Mouse (Mus musculus): Measurements from ENCODE around the gene Slc39a11. TPM values are rescaled to one million over a fixed set of nuclear protein-coding genes. Genes with fewer than 3 reads are reported as not detected.

Gene Slc39a11
- polyA plus RNA-seq, 1 experiment from 2014 or later: 41.6 TPM

DNA sequence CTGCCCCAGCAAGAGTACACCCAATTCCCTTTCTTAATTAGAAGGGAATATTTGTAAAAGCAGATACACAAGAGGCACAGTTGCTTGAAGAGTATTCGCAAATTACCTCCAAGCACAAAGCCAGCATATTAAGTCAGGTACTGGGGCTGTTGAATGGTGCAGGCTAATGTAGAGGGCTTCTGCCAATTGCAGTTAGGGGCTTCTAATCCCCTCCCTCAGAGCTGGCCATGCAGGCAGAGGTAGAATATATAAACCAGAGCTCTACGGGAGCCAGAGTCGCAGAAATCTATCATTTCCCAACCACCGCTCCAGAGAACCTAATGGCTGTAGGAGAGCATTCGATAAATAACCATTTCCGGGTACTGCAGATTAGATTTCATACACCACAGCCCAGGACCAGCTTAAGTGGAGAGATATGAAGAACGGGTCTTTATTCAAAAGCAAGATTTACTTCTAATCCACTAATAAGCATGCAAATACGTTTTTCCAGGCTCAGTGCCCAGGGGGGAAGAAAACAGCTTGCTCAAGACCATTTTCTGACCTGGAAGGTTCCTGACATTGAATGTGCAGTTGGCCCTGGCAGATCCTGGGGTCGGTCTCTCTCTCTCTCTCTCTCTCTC lies 302.9 kb downstream of the Slc39a11 start:
- Histone ChIP-seq H3K4me3 (replicated peaks; ENCODE audit: low read length) (no peak overlapping the region), H3K4me2 (ENCODE audit: low read length) (no peak overlapping the region), H3K27me3 (replicated peaks; ENCODE audit: control insufficient read depth, insufficient read depth, low read length) (no peaks in the 10 kb centered on the region), H3K27ac (ENCODE audit: low read length) (peak overlapping the region; percentile 1; the same call in 1 of the 2 replicates), H3K9me3 (ENCODE audit: control insufficient read depth, low read length) (peaks cover 8% of the 10 kb centered on the region; the same call in 1 of the 2 replicates), H3K9ac (replicated peaks; ENCODE audit: low read depth, low read length) (no peak overlapping the region), H3K36me3 (ENCODE audit: control insufficient read depth, insufficient read depth) (peaks cover 6% of the 10 kb centered on the region; the same call in 1 of the 2 replicates), H3K4me1 (replicated peaks; ENCODE audit: control insufficient read depth, insufficient read depth, low read length) (peaks cover 11% of the 10 kb centered on the region)
- 49% methylated on average over 9 of the region's 9 CpGs for whole genome bisulfite sequencing
- ATAC-seq: peak; percentile 72; the same call in 1 of the 2 replicates

DNA sequence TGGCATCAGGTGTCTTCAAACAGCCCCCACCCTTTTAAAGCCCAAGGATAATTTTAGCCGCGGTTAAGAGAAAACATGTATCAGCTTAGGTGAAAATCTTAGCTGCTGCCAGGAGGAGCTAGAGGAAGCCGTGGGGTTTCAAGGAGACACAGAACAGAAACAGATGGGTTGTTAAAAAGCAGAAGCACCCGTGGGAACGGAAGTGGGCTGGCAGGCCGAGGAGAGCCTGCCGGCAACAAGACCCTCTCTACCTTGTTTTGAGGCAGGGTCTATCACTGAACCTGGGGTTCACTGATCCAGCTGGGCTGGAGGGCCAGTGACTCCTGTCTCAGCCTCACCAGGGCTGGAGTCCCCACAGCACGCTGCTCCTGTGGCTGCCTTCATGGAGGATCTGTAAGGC lies 310.1 kb downstream of the Slc39a11 start:
- H3K27ac ChIP-seq (ENCODE audit: low read length): no peak overlapping the region
- 0 out of 2 replicates have a peak, but pooled peaks cover 4% of the 10 kb centered on the region for H3K9me3 ChIP-seq (ENCODE audit: control insufficient read depth, low read length)
- H3K4me2 ChIP-seq (ENCODE audit: low read length): no peak overlapping the region
- no peak overlapping the region for H3K9ac ChIP-seq (replicated peaks; ENCODE audit: low read depth, low read length)
- 74% methylated on average over 8 of the region's 8 CpGs for WGBS
- no peaks in the 10 kb centered on the region for H3K27me3 ChIP-seq (replicated peaks; ENCODE audit: control insufficient read depth, insufficient read depth, low read length)
- ATAC-seq: no peak
- H3K4me3 ChIP-seq (replicated peaks; ENCODE audit: low read length): no peak overlapping the region
- no peaks in the 10 kb centered on the region for H3K4me1 ChIP-seq (replicated peaks; ENCODE audit: control insufficient read depth, insufficient read depth, low read length)
- H3K36me3 ChIP-seq (ENCODE audit: control insufficient read depth, insufficient read depth): no peaks in the 10 kb centered on the region

DNA sequence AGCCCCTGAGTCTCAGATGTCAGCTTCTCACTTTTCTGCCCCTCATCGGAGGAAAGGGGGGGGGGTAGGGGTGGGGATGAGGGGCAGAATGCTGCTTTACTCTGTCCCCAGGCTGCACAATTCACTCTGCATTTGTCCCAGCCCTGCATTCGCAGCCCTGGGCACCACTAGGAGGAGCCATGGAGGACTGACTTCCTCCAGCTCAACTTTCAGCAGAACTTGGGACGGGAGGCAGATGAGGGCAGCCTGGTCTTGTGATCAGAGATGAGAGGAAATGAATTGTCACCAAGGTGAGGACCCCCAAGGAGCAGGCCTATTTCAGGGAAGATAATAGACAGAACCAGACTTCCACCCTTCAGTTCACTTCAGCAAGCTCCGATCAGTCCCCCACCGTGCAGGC lies 311.3 kb downstream of the Slc39a11 start:
- 52% methylated on average over 5 of the region's 5 CpGs for WGBS
- no peak for ATAC-seq

DNA sequence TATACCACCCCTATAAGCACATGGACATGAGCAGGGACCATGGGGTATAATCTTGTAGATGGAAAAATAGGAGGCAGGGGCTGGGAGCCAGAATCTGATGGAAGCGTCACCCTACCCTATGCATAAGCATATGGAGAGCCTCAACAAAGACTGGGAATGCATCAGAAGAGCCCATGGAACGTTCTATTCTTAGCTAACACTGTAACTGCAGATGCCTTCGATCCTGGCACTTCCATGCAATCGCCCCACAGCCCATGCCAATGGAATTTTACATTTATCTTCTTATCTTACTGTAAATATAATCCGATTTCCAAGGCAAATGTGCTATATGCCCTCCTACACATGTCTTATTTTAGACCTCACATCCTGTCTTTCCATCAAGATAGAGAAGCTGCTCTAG lies 314.2 kb downstream of the Slc39a11 start:
- peaks cover 3% of the 10 kb centered on the region; the same call in 1 of the 2 replicates for H3K4me1 ChIP-seq (replicated peaks; ENCODE audit: control insufficient read depth, insufficient read depth, low read length)
- 81% methylated on average over 5 of the region's 5 CpGs for WGBS
- H3K27ac ChIP-seq (ENCODE audit: low read length): no peak overlapping the region
- no peaks in the 10 kb centered on the region for H3K27me3 ChIP-seq (replicated peaks; ENCODE audit: control insufficient read depth, insufficient read depth, low read length)
- no peak for ATAC-seq
- H3K9ac ChIP-seq (replicated peaks; ENCODE audit: low read depth, low read length): no peak overlapping the region
- H3K4me2 ChIP-seq (ENCODE audit: low read length): no peak overlapping the region
- H3K9me3 ChIP-seq (ENCODE audit: control insufficient read depth, low read length): no peaks in the 10 kb centered on the region
- H3K4me3 ChIP-seq (replicated peaks; ENCODE audit: low read length): no peak overlapping the region
- H3K36me3 ChIP-seq (ENCODE audit: control insufficient read depth, insufficient read depth): no peaks in the 10 kb centered on the region

More for the DNA sequence above, 311.3 kb downstream of the Slc39a11 start:
- Histone ChIP-seq H3K4me3 (replicated peaks; ENCODE audit: low read length) (no peak overlapping the region), H3K27me3 (replicated peaks; ENCODE audit: control insufficient read depth, insufficient read depth, low read length) (no peaks in the 10 kb centered on the region), H3K4me2 (ENCODE audit: low read length) (no peak overlapping the region), H3K4me1 (replicated peaks; ENCODE audit: control insufficient read depth, insufficient read depth, low read length) (no peaks in the 10 kb centered on the region), H3K9ac (replicated peaks; ENCODE audit: low read depth, low read length) (no peak overlapping the region), H3K9me3 (ENCODE audit: control insufficient read depth, low read length) (0 out of 2 replicates have a peak, but pooled peaks cover 4% of the 10 kb centered on the region), H3K36me3 (ENCODE audit: control insufficient read depth, insufficient read depth) (no peaks in the 10 kb centered on the region), H3K27ac (ENCODE audit: low read length) (no peak overlapping the region)

DNA sequence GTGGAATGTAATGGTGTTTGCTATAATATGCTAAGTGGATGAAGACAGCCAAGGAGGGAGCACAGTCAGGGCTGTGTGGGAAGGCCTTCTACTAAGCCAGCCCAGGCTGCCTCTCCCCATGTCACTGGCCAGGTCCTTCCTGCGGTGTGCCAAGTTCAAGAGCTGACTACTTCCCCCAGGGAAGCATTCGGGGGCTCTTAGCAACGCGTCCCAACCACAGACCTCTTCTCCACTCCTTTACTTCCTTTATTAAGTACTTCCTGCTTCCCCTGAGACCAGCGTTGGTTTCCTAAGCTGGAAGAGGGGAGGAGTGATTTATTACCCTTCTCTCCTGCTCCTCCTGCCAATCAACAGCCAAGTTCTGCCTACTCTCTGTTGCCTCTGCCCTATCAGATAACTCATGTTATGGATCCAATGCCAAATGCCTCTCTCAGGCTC lies 315.4 kb downstream of the Slc39a11 start:
- H3K36me3 ChIP-seq (ENCODE audit: control insufficient read depth, insufficient read depth): no peaks in the 10 kb centered on the region
- no peak overlapping the region for H3K4me2 ChIP-seq (ENCODE audit: low read length)
- no peaks in the 10 kb centered on the region for H3K9me3 ChIP-seq (ENCODE audit: control insufficient read depth, low read length)
- peaks cover 3% of the 10 kb centered on the region; the same call in 1 of the 2 replicates for H3K4me1 ChIP-seq (replicated peaks; ENCODE audit: control insufficient read depth, insufficient read depth, low read length)
- 83% methylated on average over 5 of the region's 5 CpGs for WGBS
- no peak overlapping the region for H3K9ac ChIP-seq (replicated peaks; ENCODE audit: low read depth, low read length)
- H3K27me3 ChIP-seq (replicated peaks; ENCODE audit: control insufficient read depth, insufficient read depth, low read length): no peaks in the 10 kb centered on the region
- no peak overlapping the region for H3K27ac ChIP-seq (ENCODE audit: low read length)
- no peak overlapping the region for H3K4me3 ChIP-seq (replicated peaks; ENCODE audit: low read length)
- ATAC-seq: no peak

DNA sequence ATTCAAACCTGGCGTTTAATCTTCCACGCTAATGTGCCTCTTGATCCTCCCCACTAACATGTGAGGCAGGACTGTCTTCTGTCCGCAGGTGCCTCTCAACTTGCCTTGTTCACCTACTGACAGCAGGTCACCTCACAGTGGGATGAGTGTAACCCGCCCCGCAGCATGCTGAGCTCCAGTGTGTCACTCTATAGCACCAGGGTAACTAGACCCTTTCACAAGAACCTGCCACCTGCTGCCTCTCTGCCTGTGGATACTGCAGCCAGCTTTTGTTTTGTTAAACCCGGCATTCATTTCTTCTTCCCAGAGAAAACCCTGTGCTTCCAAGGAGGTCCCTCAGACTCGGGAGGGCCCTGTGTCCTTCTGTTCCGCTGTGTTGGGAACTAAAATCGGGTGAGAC lies 316.3 kb downstream of the Slc39a11 start:
- H3K4me3 ChIP-seq (replicated peaks; ENCODE audit: low read length): no peak overlapping the region
- no peaks in the 10 kb centered on the region for H3K36me3 ChIP-seq (ENCODE audit: control insufficient read depth, insufficient read depth)
- H3K27me3 ChIP-seq (replicated peaks; ENCODE audit: control insufficient read depth, insufficient read depth, low read length): no peaks in the 10 kb centered on the region
- no peak overlapping the region for H3K27ac ChIP-seq (ENCODE audit: low read length)
- no peaks in the 10 kb centered on the region for H3K9me3 ChIP-seq (ENCODE audit: control insufficient read depth, low read length)
- no peak overlapping the region for H3K4me2 ChIP-seq (ENCODE audit: low read length)
- H3K4me1 ChIP-seq (replicated peaks; ENCODE audit: control insufficient read depth, insufficient read depth, low read length): peaks cover 3% of the 10 kb centered on the region; the same call in 1 of the 2 replicates
- ATAC-seq: no peak
- WGBS: 28% methylated on average over 9 of the region's 9 CpGs
- H3K9ac ChIP-seq (replicated peaks; ENCODE audit: low read depth, low read length): no peak overlapping the region

DNA sequence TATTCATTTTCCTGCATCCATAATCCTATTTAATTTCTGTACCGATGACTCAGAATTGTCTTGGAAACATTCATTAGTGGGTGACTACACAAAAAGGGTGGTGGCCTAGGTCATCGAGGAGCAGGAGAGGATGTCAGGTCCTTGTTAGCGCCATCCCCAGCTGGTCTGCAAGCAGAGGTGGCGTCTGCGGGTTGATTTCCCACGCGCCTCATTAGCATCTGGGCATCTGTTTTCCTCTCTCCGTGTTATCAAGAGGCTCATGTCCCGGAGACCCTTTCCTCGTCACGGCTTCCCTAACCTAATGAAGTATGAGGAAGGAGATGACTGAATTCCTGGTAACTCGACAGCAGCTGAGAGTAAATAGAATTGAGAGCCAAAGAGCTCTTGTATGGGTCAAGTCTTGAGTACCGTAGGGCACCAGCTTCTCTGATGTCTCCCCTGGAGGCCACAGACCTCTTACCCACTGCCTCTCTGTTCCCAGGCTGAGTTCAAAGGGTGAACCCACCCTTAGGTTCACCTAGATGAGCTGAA lies 319.8 kb downstream of the Slc39a11 start:
- 76% methylated on average over 13 of the region's 13 CpGs for WGBS

DNA sequence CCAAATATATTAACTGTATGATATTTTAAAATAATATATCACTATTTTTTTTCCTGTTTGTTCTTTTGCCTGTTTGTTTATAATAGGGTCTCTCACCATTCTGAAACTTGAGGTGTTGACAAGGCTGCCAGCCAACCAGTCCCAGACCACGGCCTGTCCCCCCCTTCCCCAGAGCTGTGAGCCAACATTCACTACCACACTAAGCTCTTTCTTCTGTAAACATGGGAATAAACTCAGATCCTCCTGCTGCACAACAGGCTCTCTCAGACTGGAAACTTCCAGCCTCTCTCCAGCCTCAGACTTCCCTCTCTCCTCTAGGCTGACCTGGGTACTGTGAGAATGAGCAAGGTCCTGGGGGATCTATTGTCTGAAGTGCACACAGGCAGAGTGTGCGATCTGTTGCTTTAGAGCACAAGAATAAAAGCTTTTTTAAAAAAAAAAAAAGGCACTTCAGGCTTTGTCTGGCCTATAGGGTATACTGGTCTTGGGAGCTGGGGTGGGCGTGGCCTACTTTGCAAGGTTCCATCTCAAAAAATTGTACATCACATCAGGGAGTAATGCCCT lies 322.3 kb downstream of the Slc39a11 start:
- H3K9me3 ChIP-seq (ENCODE audit: control insufficient read depth, low read length): no peaks in the 10 kb centered on the region
- H3K27ac ChIP-seq (ENCODE audit: low read length): peak overlapping the region; percentile 29
- H3K27me3 ChIP-seq (replicated peaks; ENCODE audit: control insufficient read depth, insufficient read depth, low read length): no peaks in the 10 kb centered on the region
- no peak overlapping the region for H3K9ac ChIP-seq (replicated peaks; ENCODE audit: low read depth, low read length)
- ATAC-seq: peak; percentile 45
- H3K4me3 ChIP-seq (replicated peaks; ENCODE audit: low read length): no peak overlapping the region
- WGBS: 21% methylated on average over 3 of the region's 3 CpGs
- peaks cover 14% of the 10 kb centered on the region for H3K4me1 ChIP-seq (replicated peaks; ENCODE audit: control insufficient read depth, insufficient read depth, low read length)
- H3K4me2 ChIP-seq (ENCODE audit: low read length): no peak overlapping the region
- H3K36me3 ChIP-seq (ENCODE audit: control insufficient read depth, insufficient read depth): no peaks in the 10 kb centered on the region

More for the DNA sequence above, 319.8 kb downstream of the Slc39a11 start:
- H3K4me2 ChIP-seq (ENCODE audit: low read length): no peak overlapping the region
- H3K36me3 ChIP-seq (ENCODE audit: control insufficient read depth, insufficient read depth): no peaks in the 10 kb centered on the region
- no peak for ATAC-seq
- H3K9ac ChIP-seq (replicated peaks; ENCODE audit: low read depth, low read length): no peak overlapping the region
- no peak overlapping the region for H3K4me3 ChIP-seq (replicated peaks; ENCODE audit: low read length)
- peaks cover 14% of the 10 kb centered on the region for H3K4me1 ChIP-seq (replicated peaks; ENCODE audit: control insufficient read depth, insufficient read depth, low read length)
- no peak overlapping the region for H3K27ac ChIP-seq (ENCODE audit: low read length)
- no peaks in the 10 kb centered on the region for H3K27me3 ChIP-seq (replicated peaks; ENCODE audit: control insufficient read depth, insufficient read depth, low read length)
- H3K9me3 ChIP-seq (ENCODE audit: control insufficient read depth, low read length): no peaks in the 10 kb centered on the region

DNA sequence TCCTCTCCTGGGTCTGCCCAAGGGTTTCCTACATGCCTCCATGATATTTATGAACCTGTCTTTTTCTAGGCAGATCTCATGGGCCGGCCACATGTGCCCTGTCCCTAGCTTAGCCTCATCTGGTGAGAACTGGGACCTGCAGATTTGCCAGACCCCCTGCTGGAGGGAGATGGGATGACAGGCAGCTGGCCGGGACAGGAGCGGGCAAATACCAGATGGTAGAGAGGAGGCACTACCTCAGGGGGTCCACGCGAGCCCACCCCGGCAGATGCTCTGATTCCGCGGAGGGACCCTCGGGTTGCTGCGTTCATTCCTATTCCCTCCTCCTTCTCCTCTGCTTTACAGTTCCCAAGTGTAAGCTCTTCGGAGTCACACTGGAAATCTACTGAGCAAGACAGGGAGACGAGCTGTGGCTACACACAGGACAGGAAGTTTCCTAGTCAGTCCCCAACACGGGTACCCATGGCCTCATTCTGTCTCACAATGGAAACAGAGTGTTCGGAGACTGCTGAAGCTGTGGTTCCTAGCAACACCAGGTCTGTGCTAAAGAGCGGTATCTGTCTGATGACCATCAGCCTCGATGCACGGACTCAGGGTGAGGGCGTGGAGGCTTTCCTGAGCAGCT lies 323.4 kb downstream of the Slc39a11 start:
- H3K9ac ChIP-seq (replicated peaks; ENCODE audit: low read depth, low read length): peak overlapping the region; percentile 15; the same call in 1 of the 2 replicates
- no peak overlapping the region for H3K4me3 ChIP-seq (replicated peaks; ENCODE audit: low read length)
- H3K27ac ChIP-seq (ENCODE audit: low read length): peak overlapping the region; percentile 39
- no peaks in the 10 kb centered on the region for H3K36me3 ChIP-seq (ENCODE audit: control insufficient read depth, insufficient read depth)
- no peaks in the 10 kb centered on the region for H3K9me3 ChIP-seq (ENCODE audit: control insufficient read depth, low read length)
- peaks cover 14% of the 10 kb centered on the region for H3K4me1 ChIP-seq (replicated peaks; ENCODE audit: control insufficient read depth, insufficient read depth, low read length)
- peak overlapping the region; percentile 27 for H3K4me2 ChIP-seq (ENCODE audit: low read length)
- H3K27me3 ChIP-seq (replicated peaks; ENCODE audit: control insufficient read depth, insufficient read depth, low read length): no peaks in the 10 kb centered on the region
- peak; percentile 83 for ATAC-seq
- WGBS: 23% methylated on average over 18 of the region's 18 CpGs

Measured in forebrain, embryonic 16.5 days (tissue).